Mouse (Mus musculus) frontal cortex, postnatal 10 days (tissue): ENCODE results near the gene Myo1b.

Experiments
- DNase-seq, 2 experiments: peaks; one replicate each; pipeline ENCODE4 v3.0.0; 2022; ENCODE audit warnings: low spot score in 2 of 2, mixed read lengths in 1 of 2

The Myo1b gene

GRCm38 (mm10) chr1:51789269-51789668 lies 126.6 kb downstream of the Myo1b start:
- DNase-seq = no peak

GRCm38 (mm10) chr1:51782091-51782490 lies 133.8 kb downstream of the Myo1b start:
- no peak for DNase-seq

GRCm38 (mm10) chr1:51780357-51780756 lies 135.5 kb downstream of the Myo1b start:
- no peak for DNase-seq

- DNase-seq = no peak
Observed at GRCm38 (mm10) chr1:51778241-51778640, 137.6 kb downstream of the Myo1b start.

- no peak for DNase-seq
Observed at GRCm38 (mm10) chr1:51770504-51770871, 145.4 kb downstream of the Myo1b start.

- DNase-seq = no peak
Observed at GRCm38 (mm10) chr1:51769815-51770503, 145.9 kb downstream of the Myo1b start.

- no peak for DNase-seq
Observed at GRCm38 (mm10) chr1:51766271-51766670, 149.6 kb downstream of the Myo1b start.

GRCm38 (mm10) chr1:51765156-51765555 lies 150.7 kb downstream of the Myo1b start:
- DNase-seq = no peak

- no peak for DNase-seq
Observed at GRCm38 (mm10) chr1:51759657-51760056, 156.2 kb downstream of the Myo1b start.

- no peak for DNase-seq
Observed at GRCm38 (mm10) chr1:51758326-51759109, 157.4 kb downstream of the Myo1b start.

GRCm38 (mm10) chr1:51753621-51754020 lies 162.2 kb downstream of the Myo1b start:
- no peak for DNase-seq

GRCm38 (mm10) chr1:51751006-51751405 lies 164.9 kb downstream of the Myo1b start:
- no peak for DNase-seq

- no peak for DNase-seq
Observed at GRCm38 (mm10) chr1:51748306-51748705, 167.6 kb downstream of the Myo1b start.

- DNase-seq = no peak
Observed at GRCm38 (mm10) chr1:51747494-51747893, 168.4 kb downstream of the Myo1b start.

- DNase-seq = no peak
Observed at GRCm38 (mm10) chr1:51746711-51747240, 169.1 kb downstream of the Myo1b start.

- DNase-seq = no peak
Observed at GRCm38 (mm10) chr1:51743756-51744425, 172.0 kb downstream of the Myo1b start.

GRCm38 (mm10) chr1:51742586-51742985 lies 173.3 kb downstream of the Myo1b start:
- no peak for DNase-seq

- no peak for DNase-seq
Observed at GRCm38 (mm10) chr1:51740626-51741231, 175.1 kb downstream of the Myo1b start.

- DNase-seq = no peak
Observed at GRCm38 (mm10) chr1:51739252-51739852, 176.5 kb downstream of the Myo1b start.

GRCm38 (mm10) chr1:51736822-51737221 lies 179.0 kb downstream of the Myo1b start:
- no peak for DNase-seq

- DNase-seq = no peak
Observed at GRCm38 (mm10) chr1:51734721-51735120, 181.2 kb downstream of the Myo1b start.

GRCm38 (mm10) chr1:51729407-51729806 lies 186.5 kb downstream of the Myo1b start:
- no peak for DNase-seq
